Mouse (Mus musculus) limb, embryonic 15.5 days (tissue): ENCODE data around the gene Gpr179. TPM values are rescaled to one million over a fixed set of nuclear protein-coding genes. Genes with fewer than 3 reads are reported as not detected.

Experiments
- polyA plus RNA-seq: library from polyadenylated mRNA; unstranded; fragments of >200 nt; fragmentation: Nextera tagmentation; extraction: Ambion mirVana; gene quantifications from 2 replicates; pipeline ENCODE4 v1.2.1, GENCODE M21; 2015

The Gpr179 gene
- polyA plus RNA-seq, 1 experiment from 2014 or later: 0.10 TPM

Other genes with a start within 250 kb of the Gpr179 start
- gene Tbx21, start 236.7 kb downstream of the Gpr179 start, polyA plus RNA-seq: 0.14 TPM in 1 of 2 replicates, not detected in the other
- gene Tbkbp1, start 200.6 kb downstream of the Gpr179 start, polyA plus RNA-seq: 6.8 and 7.8 TPM in 2 replicates
- gene Kpnb1, start 164.2 kb downstream of the Gpr179 start, polyA plus RNA-seq: 42.7 and 44.3 TPM in 2 replicates
- 95.9 and 108 TPM in 2 replicates for gene Npepps, start 71.4 kb downstream of the Gpr179 start, polyA plus RNA-seq
- 37.6 and 41.4 TPM in 2 replicates for gene Mrpl45, start 36.4 kb downstream of the Gpr179 start, polyA plus RNA-seq
- gene Socs7, start 10.5 kb upstream of the Gpr179 start, polyA plus RNA-seq: 3.4 and 4.4 TPM in 2 replicates
- gene Arhgap23, start 63.5 kb upstream of the Gpr179 start, polyA plus RNA-seq: 7.8 and 8.4 TPM in 2 replicates
- 0.93 and 1.1 TPM in 2 replicates for gene 4933428G20Rik, start 148.3 kb upstream of the Gpr179 start, polyA plus RNA-seq
- 0.89 and 0.92 TPM in 2 replicates for gene Srcin1, start 224.1 kb upstream of the Gpr179 start, polyA plus RNA-seq